In genomic region chr7:35214442-35215222, GRCm38 (mm10) we compare ENCODE assay signal across 7 mouse cellular contexts. TPM values are rescaled to one million over a fixed set of nuclear protein-coding genes. Genes with fewer than 3 reads are reported as not detected.
DNase-seq lines count a peak whose midpoint lies in the region; ATAC-seq and TF ChIP-seq lines count a peak whose summit lies in the region.

No protein-coding gene starts in this region.

- no peaks in the 10 kb centered on the region for H3K36me3 ChIP-seq in lung, embryonic 16.5 days (ENCODE audit: control insufficient read depth, insufficient read depth, low read length)
- H3K36me3 ChIP-seq in heart, embryonic 16.5 days (ENCODE audit: control insufficient read depth, insufficient read depth), result no peaks in the 10 kb centered on the region
- no peaks in the 10 kb centered on the region for H3K36me3 ChIP-seq in liver, embryonic 15.5 days (replicated peaks)

- H3K4me2 ChIP-seq in lung, embryonic 16.5 days (ENCODE audit: low read depth, low read length), result peak overlapping the region; percentile 85
- peak overlapping the region; percentile 89 for H3K4me2 ChIP-seq in heart, embryonic 16.5 days (ENCODE audit: low read depth, low read length)
- H3K4me2 ChIP-seq in liver, embryonic 15.5 days, result peak overlapping the region; percentile 64

- peaks cover 5% of the 10 kb centered on the region for H3K27me3 ChIP-seq in lung, embryonic 16.5 days (ENCODE audit: control insufficient read depth, insufficient read depth, low read depth, low read length)
- H3K27me3 ChIP-seq in heart, embryonic 16.5 days (ENCODE audit: control insufficient read depth, insufficient read depth, low read length), result peaks cover 28% of the 10 kb centered on the region
- peaks cover 60% of the 10 kb centered on the region for H3K27me3 ChIP-seq in liver, embryonic 15.5 days

- H3K4me1 ChIP-seq in lung, embryonic 16.5 days (replicated peaks; ENCODE audit: control insufficient read depth, insufficient read depth, low read length), result peaks cover 5% of the 10 kb centered on the region; the same call in 1 of the 2 replicates
- H3K4me1 ChIP-seq in cortical plate, adult 2 months (ENCODE audit: control insufficient read depth, insufficient read depth, low read length), result peaks cover 1% of the 10 kb centered on the region; the same call in 1 of the 2 replicates
- H3K4me1 ChIP-seq in heart, embryonic 16.5 days (ENCODE audit: control insufficient read depth, insufficient read depth, low read length), result peaks cover 11% of the 10 kb centered on the region
- no peaks in the 10 kb centered on the region for H3K4me1 ChIP-seq in liver, embryonic 15.5 days (replicated peaks)

- peak overlapping the region; percentile 76 for H3K9ac ChIP-seq in lung, embryonic 16.5 days (ENCODE audit: low read length)
- peak overlapping the region; percentile 64 for H3K9ac ChIP-seq in heart, embryonic 16.5 days (ENCODE audit: low read length)
- no peak overlapping the region for H3K9ac ChIP-seq in liver, embryonic 15.5 days

- under 1% methylated on average over 40 of the region's 79 CpGs for WGBS in lung, embryonic 16.5 days
- WGBS in heart, embryonic 16.5 days, result under 1% methylated on average over 63 of the region's 79 CpGs
- 1% methylated on average over 67 of the region's 79 CpGs for WGBS in liver, embryonic 15.5 days (ENCODE audit: insufficient replicate concordance)

- DNase-seq in lung, postnatal 4 days, result no peak
- DNase-seq in thymus, postnatal 14 days, result no peak
- DNase-seq in urinary bladder, adult 2 months (ENCODE audit: low spot score), result no peak

- no peak overlapping the region for H3K27ac ChIP-seq in lung, embryonic 16.5 days (ENCODE audit: low read length)
- H3K27ac ChIP-seq in cortical plate, adult 2 months (ENCODE audit: insufficient read depth, low read length), result peak overlapping the region; percentile 65; the same call in 1 of the 2 replicates
- H3K27ac ChIP-seq in heart, embryonic 16.5 days (ENCODE audit: low read length), result no peak overlapping the region
- no peak overlapping the region for H3K27ac ChIP-seq in liver, embryonic 15.5 days (replicated peaks)

- ATAC-seq in lung, embryonic 16.5 days (ENCODE audit: low read depth), result peak; percentile 75
- peak; percentile 37 for ATAC-seq in heart, embryonic 16.5 days (replicated peaks; ENCODE audit: extremely low read depth, insufficient read depth, low FRiP score)
- ATAC-seq in liver, embryonic 15.5 days (ENCODE audit: insufficient read depth), result 0 out of 2 replicates have a peak, but pooled peaks have one; percentile 52

- TF ChIP-seq CTCF in cortical plate, adult 2 months (IDR thresholded peaks at IDR 0.05; ENCODE audit: extremely low read depth, insufficient read depth, low read length), result no peak

- H3K4me3 ChIP-seq in lung, embryonic 16.5 days (ENCODE audit: low read length), result peak overlapping the region; percentile 67
- peak overlapping the region; percentile 94 for H3K4me3 ChIP-seq in cortical plate, adult 2 months (ENCODE audit: insufficient read depth, low read length)
- H3K4me3 ChIP-seq in heart, embryonic 16.5 days (ENCODE audit: low read length), result peak overlapping the region; percentile 60
- peak overlapping the region; percentile 49 for H3K4me3 ChIP-seq in liver, embryonic 15.5 days (replicated peaks)

- no peaks in the 10 kb centered on the region for H3K9me3 ChIP-seq in lung, embryonic 16.5 days (ENCODE audit: control insufficient read depth, low read length)
- no peaks in the 10 kb centered on the region for H3K9me3 ChIP-seq in heart, embryonic 16.5 days (replicated peaks; ENCODE audit: control insufficient read depth, low read length)
- no peaks in the 10 kb centered on the region for H3K9me3 ChIP-seq in liver, embryonic 15.5 days (replicated peaks)

- TF ChIP-seq POLR2A in cortical plate, adult 2 months (IDR thresholded peaks at IDR 0.05; ENCODE audit: extremely low read depth, insufficient read depth, low read length), result no peak

RNA-seq across cellular contexts. Expression of gene Lrp3, which starts 0.7 kb away (rescaled TPM):
- 5.9 and 6.7 TPM in 2 replicates for polyA plus RNA-seq in lung, embryonic 16.5 days (2015; fragmentation: Nextera tagmentation; extraction: Ambion mirVana)
- 56.7 and 57.3 TPM in 2 replicates for polyA plus RNA-seq in cortical plate, adult 2 months (2012; rRNA removed)
- polyA plus RNA-seq in heart, embryonic 16.5 days (2015; fragmentation: Nextera tagmentation; extraction: Ambion mirVana), result 2.0 and 2.5 TPM in 2 replicates
- polyA plus RNA-seq in liver, embryonic 15.5 days (2015; fragmentation: Nextera tagmentation; extraction: Ambion mirVana), result 0.40 and 0.50 TPM in 2 replicates
- polyA plus RNA-seq in urinary bladder, adult 2 months (2012; rRNA removed), result 13.3 and 19.3 TPM in 2 replicates

RNA-seq across cellular contexts. Expression of gene Slc7a10, which starts 28.4 kb away (rescaled TPM):
- polyA plus RNA-seq in lung, embryonic 16.5 days (2015; fragmentation: Nextera tagmentation; extraction: Ambion mirVana), result 5.3 and 6.2 TPM in 2 replicates
- polyA plus RNA-seq in cortical plate, adult 2 months (2012; rRNA removed), result 59.3 and 60.4 TPM in 2 replicates
- polyA plus RNA-seq in heart, embryonic 16.5 days (2015; fragmentation: Nextera tagmentation; extraction: Ambion mirVana), result 1.8 TPM in 2 replicates
- polyA plus RNA-seq in liver, embryonic 15.5 days (2015; fragmentation: Nextera tagmentation; extraction: Ambion mirVana), result 0.60 and 1.0 TPM in 2 replicates
- polyA plus RNA-seq in urinary bladder, adult 2 months (2012; rRNA removed), result 3.7 and 7.7 TPM in 2 replicates
